In genomic region chr11:118200834-118201830, GRCm38 (mm10) we compare ENCODE assay signal across 8 mouse cellular contexts. TPM values are rescaled to one million over a fixed set of nuclear protein-coding genes. Genes with fewer than 3 reads are reported as not detected.
DNase-seq lines count a peak whose midpoint lies in the region; ATAC-seq lines count a peak whose summit lies in the region.

No protein-coding gene starts in this region.

- H3K27me3 ChIP-seq in embryonic facial prominence, embryonic 14.5 days (replicated peaks; ENCODE audit: control insufficient read depth, insufficient read depth, low read length) = no peaks in the 10 kb centered on the region
- H3K27me3 ChIP-seq in kidney, embryonic 15.5 days = no peaks in the 10 kb centered on the region
- H3K27me3 ChIP-seq in midbrain, embryonic 15.5 days (replicated peaks) = no peaks in the 10 kb centered on the region

- no peaks in the 10 kb centered on the region for H3K9me3 ChIP-seq in embryonic facial prominence, embryonic 14.5 days (ENCODE audit: control insufficient read depth, low read length)
- H3K9me3 ChIP-seq in kidney, embryonic 15.5 days (replicated peaks) = no peaks in the 10 kb centered on the region
- no peaks in the 10 kb centered on the region for H3K9me3 ChIP-seq in midbrain, embryonic 15.5 days

- peak overlapping the region; percentile 78 for H3K4me2 ChIP-seq in embryonic facial prominence, embryonic 14.5 days (ENCODE audit: low read depth, low read length)
- peak overlapping the region; percentile 74 for H3K4me2 ChIP-seq in kidney, embryonic 15.5 days
- peak overlapping the region; percentile 78 for H3K4me2 ChIP-seq in midbrain, embryonic 15.5 days

- H3K9ac ChIP-seq in embryonic facial prominence, embryonic 14.5 days (ENCODE audit: low read depth, low read length) = peak overlapping the region; percentile 66
- H3K9ac ChIP-seq in kidney, embryonic 15.5 days = no peak overlapping the region
- peak overlapping the region; percentile 87 for H3K9ac ChIP-seq in midbrain, embryonic 15.5 days

- H3K36me3 ChIP-seq in embryonic facial prominence, embryonic 14.5 days (ENCODE audit: control insufficient read depth, insufficient read depth, low read length) = no peaks in the 10 kb centered on the region
- H3K36me3 ChIP-seq in kidney, embryonic 15.5 days = no peaks in the 10 kb centered on the region
- H3K36me3 ChIP-seq in midbrain, embryonic 15.5 days (replicated peaks) = no peaks in the 10 kb centered on the region

- no peak for ATAC-seq in embryonic facial prominence, embryonic 14.5 days (ENCODE audit: low read depth)
- ATAC-seq in kidney, embryonic 15.5 days (replicated peaks; ENCODE audit: low FRiP score) = no peak
- no peak for ATAC-seq in midbrain, embryonic 15.5 days (replicated peaks)

- peak overlapping the region; percentile 42 for H3K4me3 ChIP-seq in embryonic facial prominence, embryonic 14.5 days (ENCODE audit: low read depth, low read length)
- H3K4me3 ChIP-seq in kidney, embryonic 15.5 days (replicated peaks) = peak overlapping the region; percentile 46; the same call in 1 of the 2 replicates
- H3K4me3 ChIP-seq in midbrain, embryonic 15.5 days = peak overlapping the region; percentile 56

- peaks cover 65% of the 10 kb centered on the region for H3K4me1 ChIP-seq in embryonic facial prominence, embryonic 14.5 days (ENCODE audit: control insufficient read depth, insufficient read depth, low read length)
- H3K4me1 ChIP-seq in kidney, embryonic 15.5 days = peaks cover 80% of the 10 kb centered on the region
- peaks cover 73% of the 10 kb centered on the region for H3K4me1 ChIP-seq in midbrain, embryonic 15.5 days

- peak; percentile 66 for DNase-seq in layer of hippocampus, adult 9-11 months
- no peak for DNase-seq in layer of hippocampus, postnatal 10 days (ENCODE audit: low spot score in 2 of 2)
- DNase-seq in embryonic facial prominence, embryonic 14.5 days (ENCODE audit: low spot score) = peak; percentile 95
- no peak for DNase-seq in urinary bladder, postnatal 14 days (ENCODE audit: low spot score)
- no peak for DNase-seq in adrenal gland, adult 8-10 months
- DNase-seq in frontal cortex, postnatal 10 days (ENCODE audit: low spot score in 2 of 2) = no peak

- 16% methylated on average over 11 of the region's 11 CpGs for WGBS in embryonic facial prominence, embryonic 14.5 days
- 15% methylated on average over 11 of the region's 11 CpGs for WGBS in kidney, embryonic 15.5 days
- 30% methylated on average over 11 of the region's 11 CpGs for WGBS in midbrain, embryonic 15.5 days

- peak overlapping the region; percentile 81 for H3K27ac ChIP-seq in embryonic facial prominence, embryonic 14.5 days (replicated peaks; ENCODE audit: low read depth, low read length)
- H3K27ac ChIP-seq in kidney, embryonic 15.5 days = peak overlapping the region; percentile 86
- peak overlapping the region; percentile 98 for H3K27ac ChIP-seq in midbrain, embryonic 15.5 days

RNA-seq across cellular contexts. Expression of gene Cyth1, which starts 47.3 kb away (rescaled TPM):
- total RNA-seq in layer of hippocampus, postnatal 10 days (2021) = 10 to 100 TPM; 59.3 to 63.5 TPM
- polyA plus RNA-seq in embryonic facial prominence, embryonic 14.5 days (2014; fragmentation: Nextera tagmentation; extraction: Ambion mirVana) = 11.4 and 12.5 TPM in 2 replicates
- 16.4 and 16.5 TPM in 2 replicates for polyA plus RNA-seq in kidney, embryonic 15.5 days (2015; fragmentation: Nextera tagmentation; extraction: Ambion mirVana)
- 28.5 and 30.2 TPM in 2 replicates for polyA plus RNA-seq in midbrain, embryonic 15.5 days (2015; fragmentation: Nextera tagmentation; extraction: Ambion mirVana)
- total RNA-seq in adrenal gland, adult 8-10 months (2022) = 10 to 100 TPM; 23.4 to 28.1 (median 24.4) TPM

Comparison
In these comparisons a context has a peak if more than half of its experiments do, and no peak if none do; other contexts are left out.
1. DNase-seq: peak in layer of hippocampus, adult 9-11 months (single experiment) and embryonic facial prominence, embryonic 14.5 days (single experiment); none in layer of hippocampus, postnatal 10 days (0 of 2), urinary bladder, postnatal 14 days (single experiment), adrenal gland, adult 8-10 months (single experiment) and frontal cortex, postnatal 10 days (0 of 2).
2. Peak in every context shown above with its lines, with median percentiles within 50 percentile points of each other: H3K27ac ChIP-seq, H3K4me2 ChIP-seq and H3K4me3 ChIP-seq.